Mouse (Mus musculus) ZHBTc4 (cell line): ENCODE results near the gene Ddx20.

Source experiments
- DNase-seq: peaks from one replicate; pipeline ENCODE4 v3.0.0-alpha.2; 2011; ENCODE audit warnings: low read depth, low spot score

Gene Ddx20

GRCm38 (mm10) chr3:105666996-105667523 is 20.3 kb downstream of the Ddx20 start:
- peak; percentile 50 for DNase-seq

GRCm38 (mm10) chr3:105665105-105665765 is 22.1 kb downstream of the Ddx20 start:
- no peak for DNase-seq

GRCm38 (mm10) chr3:105663043-105663442 is 24.3 kb downstream of the Ddx20 start:
- DNase-seq = no peak

GRCm38 (mm10) chr3:105660530-105660929 is 26.8 kb downstream of the Ddx20 start:
- DNase-seq = no peak

GRCm38 (mm10) chr3:105655031-105655585 is 32.3 kb downstream of the Ddx20 start:
- DNase-seq = no peak

GRCm38 (mm10) chr3:105653544-105654380 is 33.6 kb downstream of the Ddx20 start:
- DNase-seq = no peak

- no peak for DNase-seq
These were observed 38.3 kb downstream of the Ddx20 start for GRCm38 (mm10) chr3:105648889-105649567.

GRCm38 (mm10) chr3:105643566-105643965 is 43.8 kb downstream of the Ddx20 start:
- no peak for DNase-seq

GRCm38 (mm10) chr3:105642186-105642585 is 45.2 kb downstream of the Ddx20 start:
- no peak for DNase-seq

GRCm38 (mm10) chr3:105633021-105633420 is 54.4 kb downstream of the Ddx20 start:
- DNase-seq = no peak

- DNase-seq = no peak
These were observed 55.1 kb downstream of the Ddx20 start for GRCm38 (mm10) chr3:105632296-105632695.
